Mouse (Mus musculus): Measurements from ENCODE around the gene 4833439L19Rik. TPM values are rescaled to one million over a fixed set of nuclear protein-coding genes. Genes with fewer than 3 reads are reported as not detected.

Gene 4833439L19Rik
- polyA plus RNA-seq, 1 experiment from 2014 or later: 259 TPM

GRCm38 (mm10) chr13:54521181-54521580, 44.1 kb downstream of the 4833439L19Rik start:
- Histone ChIP-seq H3K4me1 (ENCODE audit: control insufficient read depth, insufficient read depth, low read length) (no peaks in the 10 kb centered on the region), H3K27ac (ENCODE audit: low read depth, low read length) (no peak overlapping the region), H3K36me3 (ENCODE audit: control insufficient read depth, insufficient read depth, low read length) (peaks cover 20% of the 10 kb centered on the region), H3K4me2 (ENCODE audit: low read length) (no peak overlapping the region), H3K9ac (ENCODE audit: low read length) (no peak overlapping the region), H3K4me3 (ENCODE audit: low read depth, low read length) (no peak overlapping the region), H3K27me3 (replicated peaks; ENCODE audit: control insufficient read depth, insufficient read depth, low read length) (no peaks in the 10 kb centered on the region), H3K9me3 (replicated peaks; ENCODE audit: control insufficient read depth, low read length) (no peaks in the 10 kb centered on the region)
- ATAC-seq (no peak), DNase-seq (ENCODE audit: low spot score) (no peak)

GRCm38 (mm10) chr13:54520221-54520620, 45.0 kb downstream of the 4833439L19Rik start:
- 96% methylated on average over 4 of the region's 4 CpGs for WGBS
- ATAC-seq: no peak
- DNase-seq (ENCODE audit: low spot score): no peak

GRCm38 (mm10) chr13:54505920-54506319, 59.3 kb downstream of the 4833439L19Rik start:
- WGBS: 100% methylated on average over 1 of the region's 1 CpGs
- DNase-seq (ENCODE audit: low spot score): peak; percentile 44

More at GRCm38 (mm10) chr13:54520221-54520620, 45.0 kb downstream of the 4833439L19Rik start:
- no peak overlapping the region for H3K4me3 ChIP-seq (ENCODE audit: low read depth, low read length)
- peaks cover 10% of the 10 kb centered on the region for H3K36me3 ChIP-seq (ENCODE audit: control insufficient read depth, insufficient read depth, low read length)
- no peak overlapping the region for H3K27ac ChIP-seq (ENCODE audit: low read depth, low read length)
- H3K9ac ChIP-seq (ENCODE audit: low read length): no peak overlapping the region
- no peak overlapping the region for H3K4me2 ChIP-seq (ENCODE audit: low read length)
- H3K27me3 ChIP-seq (replicated peaks; ENCODE audit: control insufficient read depth, insufficient read depth, low read length): no peaks in the 10 kb centered on the region
- H3K4me1 ChIP-seq (ENCODE audit: control insufficient read depth, insufficient read depth, low read length): no peaks in the 10 kb centered on the region
- no peaks in the 10 kb centered on the region; the same call in 1 of the 2 replicates for H3K9me3 ChIP-seq (replicated peaks; ENCODE audit: control insufficient read depth, low read length)

GRCm38 (mm10) chr13:54504611-54505260, 60.5 kb downstream of the 4833439L19Rik start:
- H3K27ac ChIP-seq (ENCODE audit: low read depth, low read length): no peak overlapping the region
- peak overlapping the region; percentile 83 for H3K4me2 ChIP-seq (ENCODE audit: low read length)
- peaks cover 11% of the 10 kb centered on the region for H3K4me1 ChIP-seq (ENCODE audit: control insufficient read depth, insufficient read depth, low read length)
- ATAC-seq: no peak
- DNase-seq (ENCODE audit: low spot score): no peak
- no peaks in the 10 kb centered on the region for H3K36me3 ChIP-seq (ENCODE audit: control insufficient read depth, insufficient read depth, low read length)
- peak overlapping the region; percentile 87 for H3K9ac ChIP-seq (ENCODE audit: low read length)
- H3K9me3 ChIP-seq (replicated peaks; ENCODE audit: control insufficient read depth, low read length): no peaks in the 10 kb centered on the region
- 52% methylated on average over 7 of the region's 7 CpGs for WGBS
- no peaks in the 10 kb centered on the region for H3K27me3 ChIP-seq (replicated peaks; ENCODE audit: control insufficient read depth, insufficient read depth, low read length)
- H3K4me3 ChIP-seq (ENCODE audit: low read depth, low read length): peak overlapping the region; percentile 74

More at GRCm38 (mm10) chr13:54505920-54506319, 59.3 kb downstream of the 4833439L19Rik start:
- Histone ChIP-seq H3K27me3 (replicated peaks; ENCODE audit: control insufficient read depth, insufficient read depth, low read length) (no peaks in the 10 kb centered on the region), H3K4me3 (ENCODE audit: low read depth, low read length) (no peak overlapping the region), H3K9me3 (replicated peaks; ENCODE audit: control insufficient read depth, low read length) (no peaks in the 10 kb centered on the region), H3K9ac (ENCODE audit: low read length) (no peak overlapping the region), H3K27ac (ENCODE audit: low read depth, low read length) (no peak overlapping the region), H3K4me1 (ENCODE audit: control insufficient read depth, insufficient read depth, low read length) (peaks cover 11% of the 10 kb centered on the region), H3K36me3 (ENCODE audit: control insufficient read depth, insufficient read depth, low read length) (no peaks in the 10 kb centered on the region), H3K4me2 (ENCODE audit: low read length) (no peak overlapping the region)
- no peak for ATAC-seq

GRCm38 (mm10) chr13:54503604-54504521, 61.4 kb downstream of the 4833439L19Rik start, which contains the start of gene Simc1:
Gene Simc1, plus strand, starts transcription at chr13:54503779.
- Histone ChIP-seq H3K4me1 (ENCODE audit: control insufficient read depth, insufficient read depth, low read length) (peaks cover 11% of the 10 kb centered on the region), H3K9me3 (replicated peaks; ENCODE audit: control insufficient read depth, low read length) (no peaks in the 10 kb centered on the region), H3K4me2 (ENCODE audit: low read length) (peak within 1 kb of the TSS; percentile 83), H3K36me3 (ENCODE audit: control insufficient read depth, insufficient read depth, low read length) (no peaks in the 10 kb centered on the region), H3K27ac (ENCODE audit: low read depth, low read length) (peak within 1 kb of the TSS; percentile 65), H3K4me3 (ENCODE audit: low read depth, low read length) (peak within 1 kb of the TSS; percentile 74), H3K9ac (ENCODE audit: low read length) (peak within 1 kb of the TSS; percentile 87), H3K27me3 (replicated peaks; ENCODE audit: control insufficient read depth, insufficient read depth, low read length) (no peaks in the 10 kb centered on the region)
- ATAC-seq: peak; percentile 91
- peak; percentile 66 for DNase-seq (ENCODE audit: low spot score)
- under 1% methylated on average over 100 of the region's 105 CpGs for WGBS

- Histone ChIP-seq H3K9ac (ENCODE audit: low read length) (peak overlapping the region; percentile 87), H3K4me1 (ENCODE audit: control insufficient read depth, insufficient read depth, low read length) (peaks cover 11% of the 10 kb centered on the region), H3K4me2 (ENCODE audit: low read length) (peak overlapping the region; percentile 83), H3K27ac (ENCODE audit: low read depth, low read length) (no peak overlapping the region), H3K4me3 (ENCODE audit: low read depth, low read length) (peak overlapping the region; percentile 74), H3K9me3 (replicated peaks; ENCODE audit: control insufficient read depth, low read length) (no peaks in the 10 kb centered on the region), H3K27me3 (replicated peaks; ENCODE audit: control insufficient read depth, insufficient read depth, low read length) (no peaks in the 10 kb centered on the region), H3K36me3 (ENCODE audit: control insufficient read depth, insufficient read depth, low read length) (no peaks in the 10 kb centered on the region)
- DNase-seq (ENCODE audit: low spot score): no peak
- WGBS: under 1% methylated on average over 14 of the region's 14 CpGs
- ATAC-seq: no peak; the same call in 1 of the 2 replicates
Observed at GRCm38 (mm10) chr13:54503278-54503603, 62.0 kb downstream of the 4833439L19Rik start.

GRCm38 (mm10) chr13:54501957-54502690, 63.1 kb downstream of the 4833439L19Rik start:
- WGBS: 68% methylated on average over 3 of the region's 3 CpGs
- H3K4me1 ChIP-seq (ENCODE audit: control insufficient read depth, insufficient read depth, low read length): peaks cover 11% of the 10 kb centered on the region
- H3K27ac ChIP-seq (ENCODE audit: low read depth, low read length): no peak overlapping the region
- no peak overlapping the region for H3K9ac ChIP-seq (ENCODE audit: low read length)
- no peak overlapping the region for H3K4me2 ChIP-seq (ENCODE audit: low read length)
- no peaks in the 10 kb centered on the region for H3K27me3 ChIP-seq (replicated peaks; ENCODE audit: control insufficient read depth, insufficient read depth, low read length)
- no peaks in the 10 kb centered on the region for H3K36me3 ChIP-seq (ENCODE audit: control insufficient read depth, insufficient read depth, low read length)
- H3K9me3 ChIP-seq (replicated peaks; ENCODE audit: control insufficient read depth, low read length): no peaks in the 10 kb centered on the region
- H3K4me3 ChIP-seq (ENCODE audit: low read depth, low read length): no peak overlapping the region
- DNase-seq (ENCODE audit: low spot score) (no peak), ATAC-seq (no peak)

GRCm38 (mm10) chr13:54501352-54501751, 63.9 kb downstream of the 4833439L19Rik start:
- Histone ChIP-seq H3K4me1 (ENCODE audit: control insufficient read depth, insufficient read depth, low read length) (peaks cover 11% of the 10 kb centered on the region), H3K36me3 (ENCODE audit: control insufficient read depth, insufficient read depth, low read length) (no peaks in the 10 kb centered on the region), H3K9ac (ENCODE audit: low read length) (no peak overlapping the region), H3K27ac (ENCODE audit: low read depth, low read length) (no peak overlapping the region), H3K4me2 (ENCODE audit: low read length) (no peak overlapping the region), H3K9me3 (replicated peaks; ENCODE audit: control insufficient read depth, low read length) (no peaks in the 10 kb centered on the region), H3K4me3 (ENCODE audit: low read depth, low read length) (no peak overlapping the region), H3K27me3 (replicated peaks; ENCODE audit: control insufficient read depth, insufficient read depth, low read length) (no peaks in the 10 kb centered on the region)
- ATAC-seq (no peak), DNase-seq (ENCODE audit: low spot score) (no peak)
- 88% methylated on average over 2 of the region's 2 CpGs for WGBS

Measured in forebrain, embryonic 14.5 days (tissue).